Mouse (Mus musculus) heart, embryonic 10.5 days (tissue): ENCODE measurements around the gene Dapk2. TPM values are rescaled to one million over a fixed set of nuclear protein-coding genes. Genes with fewer than 3 reads are reported as not detected.
"Not testable (repeated sequence)": the region's sequence is repeated elsewhere in the genome, so short reads cannot be mapped to it uniquely, and the experiment has no call there.

ENCODE experiments used
- DNase-seq: peaks from one replicate; pipeline ENCODE4 v3.0.0-alpha.2; 2017; ENCODE audit warnings: low spot score
- H3K27ac ChIP-seq: fragments of 300-500 bp; sonication (generic); 2 replicates; pipeline ENCODE4 v1.5.1; 2016; ENCODE audit warnings: mild to moderate bottlenecking
- H3K27me3 ChIP-seq: fragments of 300-500 bp; sonication (generic); 2 replicates; pipeline ENCODE4 v1.6.1; 2016; ENCODE audit warnings: mild to moderate bottlenecking; ENCODE audit not compliant: poor library complexity, insufficient read depth, severe bottlenecking
- H3K36me3 ChIP-seq: fragments of 300-500 bp; sonication (generic); 2 replicates; pipeline ENCODE4 v1.6.1; 2016; ENCODE audit warnings: mild to moderate bottlenecking, moderate library complexity
- H3K4me1 ChIP-seq: fragments of 300-500 bp; sonication (generic); 2 replicates; pipeline ENCODE4 v1.6.1; 2016; ENCODE audit warnings: mild to moderate bottlenecking
- H3K4me3 ChIP-seq: fragments of 300-500 bp; sonication (generic); 2 replicates; pipeline ENCODE4 v1.5.1; 2016; ENCODE audit warnings: mild to moderate bottlenecking, moderate library complexity
- H3K9me3 ChIP-seq: fragments of 300-500 bp; sonication (generic); 2 replicates; pipeline ENCODE4 v1.6.1; 2016; ENCODE audit warnings: mild to moderate bottlenecking, moderate library complexity
- WGBS: fragments of 180-500 bp; shearing (Covaris S2); methylation state at CpG from one replicate; pipeline ENCODE4 v1.1.7; 2016; 5-methylcytosine and 5-hydroxymethylcytosine counted together
- polyA plus RNA-seq: library from polyadenylated mRNA; unstranded; fragments of >200 nt; fragmentation: Nextera tagmentation; extraction: Ambion mirVana; gene quantifications from 2 replicates; pipeline ENCODE4 v1.2.1, GENCODE M21; 2016

Gene Dapk2
- polyA plus RNA-seq, 1 experiment from 2014 or later: 8.5 TPM

DNA sequence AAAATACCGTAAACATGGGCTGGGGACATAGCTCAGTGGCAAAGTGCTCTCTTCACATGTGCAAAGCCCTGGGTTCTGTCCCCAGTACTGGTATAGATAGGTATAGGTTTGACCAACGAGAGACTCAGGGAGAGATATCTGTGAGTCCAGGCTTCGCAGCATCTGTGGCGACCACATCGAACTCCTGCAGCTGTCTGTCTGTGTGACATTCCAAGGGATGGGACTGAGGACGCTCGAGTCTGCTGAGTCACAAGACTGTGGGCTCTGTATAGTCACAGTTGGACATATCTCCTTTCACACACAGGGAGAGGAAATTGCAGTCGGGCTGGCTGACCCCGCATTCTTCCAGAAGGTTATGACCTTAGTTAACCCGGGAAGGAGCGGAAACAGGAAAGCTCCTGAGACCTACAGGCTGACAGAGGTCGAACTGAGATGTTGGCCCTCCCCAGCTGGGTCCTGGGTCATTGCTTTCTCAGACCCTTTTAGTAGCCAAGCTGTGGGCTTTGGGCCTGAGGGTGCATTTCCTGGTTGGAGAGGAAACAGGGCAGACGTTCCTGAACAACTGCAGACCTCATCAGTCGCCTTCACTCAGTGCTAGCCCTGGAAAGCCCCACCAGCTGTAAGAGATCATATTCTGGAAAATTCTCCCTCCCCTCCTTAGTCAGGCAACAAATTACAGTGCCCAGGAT is 118.8 kb downstream of the Dapk2 start:
- Histone ChIP-seq H3K27me3 (peaks cover 4% of the 10 kb centered on the region; the same call in 1 of the 2 replicates), H3K36me3 (no peaks in the 10 kb centered on the region), H3K4me3 (no peak overlapping the region), H3K9me3 (no peaks in the 10 kb centered on the region), H3K4me1 (peaks cover 46% of the 10 kb centered on the region), H3K27ac (peak overlapping the region; percentile 70)
- DNase-seq: peak; percentile 91
- WGBS: 9% methylated on average over 14 of the region's 14 CpGs

DNA sequence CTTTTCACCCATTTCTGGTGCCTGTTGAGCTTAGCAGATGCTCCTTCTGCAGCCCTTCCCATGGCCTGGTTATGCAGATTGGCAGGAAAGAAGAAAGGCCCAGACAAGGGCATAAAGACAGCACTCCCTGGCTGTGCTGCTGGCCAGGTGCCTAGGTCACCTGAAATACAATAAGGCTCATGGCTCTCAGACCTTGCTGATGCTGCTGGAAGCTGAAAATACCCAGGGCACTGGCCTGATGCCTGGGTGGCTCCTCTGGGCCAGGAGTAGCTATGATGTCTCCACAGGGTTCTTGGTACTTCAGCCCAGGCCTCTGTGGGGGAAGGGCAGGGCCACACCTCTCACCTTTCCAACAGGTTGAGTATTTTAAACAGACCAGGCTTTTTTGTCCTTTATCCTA is 121.6 kb downstream of the Dapk2 start:
- H3K9me3 ChIP-seq: no peaks in the 10 kb centered on the region
- H3K36me3 ChIP-seq: no peaks in the 10 kb centered on the region
- peaks cover 4% of the 10 kb centered on the region; the same call in 1 of the 2 replicates for H3K27me3 ChIP-seq
- no peak overlapping the region for H3K4me3 ChIP-seq
- no peak for DNase-seq
- H3K4me1 ChIP-seq: peaks cover 47% of the 10 kb centered on the region
- H3K27ac ChIP-seq: no peak overlapping the region

DNA sequence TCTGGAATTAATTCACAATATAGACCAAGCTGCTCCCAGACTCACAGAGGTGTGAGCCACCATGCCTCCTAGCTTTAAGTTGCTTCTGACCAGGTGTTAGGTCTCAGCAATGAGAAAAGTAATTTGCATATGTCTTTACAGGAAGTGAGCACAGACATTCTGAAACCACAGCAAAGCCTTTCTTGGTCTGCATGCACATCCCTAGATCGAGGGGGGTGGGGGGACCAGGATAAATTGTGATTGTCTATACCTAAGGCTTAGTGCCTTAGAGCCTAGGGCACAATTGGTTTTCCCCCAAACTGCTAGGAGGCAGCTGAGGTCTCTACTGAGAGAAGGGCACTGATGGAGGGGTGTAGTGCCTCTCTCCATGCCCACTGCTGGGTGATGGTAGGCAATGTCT is 122.5 kb downstream of the Dapk2 start:
- Histone ChIP-seq H3K36me3 (no peaks in the 10 kb centered on the region), H3K27me3 (peaks cover 4% of the 10 kb centered on the region; the same call in 1 of the 2 replicates), H3K4me3 (no peak overlapping the region), H3K9me3 (no peaks in the 10 kb centered on the region), H3K4me1 (peaks cover 38% of the 10 kb centered on the region), H3K27ac (no peak overlapping the region)
- DNase-seq: no peak
- 60% methylated on average over 1 of the region's 1 CpGs for WGBS

DNA sequence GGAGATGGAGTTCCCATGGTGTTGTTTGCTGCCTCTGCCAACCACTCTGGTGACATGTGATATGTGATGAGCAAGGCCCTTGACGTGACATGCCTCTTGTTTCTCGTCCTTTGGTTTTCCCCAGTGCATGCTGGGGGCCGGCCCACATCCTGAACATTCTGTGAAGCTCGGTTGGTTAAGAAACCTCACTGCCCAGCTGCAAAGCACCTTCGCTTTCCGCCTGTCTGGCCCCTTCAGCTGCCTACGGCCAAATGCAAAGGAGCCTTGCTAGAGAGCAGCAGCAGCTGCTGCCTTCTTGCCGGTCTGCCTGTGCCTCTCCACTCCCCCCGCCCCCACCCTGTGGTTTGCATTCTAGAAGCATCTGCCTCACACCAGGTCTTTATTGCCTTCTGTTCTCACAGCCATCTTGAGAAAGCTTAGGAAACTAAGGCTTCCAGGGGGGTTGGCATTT is 123.5 kb downstream of the Dapk2 start:
- no peak overlapping the region for H3K4me3 ChIP-seq
- H3K9me3 ChIP-seq: no peaks in the 10 kb centered on the region
- no peaks in the 10 kb centered on the region for H3K36me3 ChIP-seq
- WGBS: 66% methylated on average over 9 of the region's 9 CpGs
- peaks cover 4% of the 10 kb centered on the region; the same call in 1 of the 2 replicates for H3K27me3 ChIP-seq
- H3K27ac ChIP-seq: no peak overlapping the region
- H3K4me1 ChIP-seq: peaks cover 31% of the 10 kb centered on the region
- DNase-seq: no peak

DNA sequence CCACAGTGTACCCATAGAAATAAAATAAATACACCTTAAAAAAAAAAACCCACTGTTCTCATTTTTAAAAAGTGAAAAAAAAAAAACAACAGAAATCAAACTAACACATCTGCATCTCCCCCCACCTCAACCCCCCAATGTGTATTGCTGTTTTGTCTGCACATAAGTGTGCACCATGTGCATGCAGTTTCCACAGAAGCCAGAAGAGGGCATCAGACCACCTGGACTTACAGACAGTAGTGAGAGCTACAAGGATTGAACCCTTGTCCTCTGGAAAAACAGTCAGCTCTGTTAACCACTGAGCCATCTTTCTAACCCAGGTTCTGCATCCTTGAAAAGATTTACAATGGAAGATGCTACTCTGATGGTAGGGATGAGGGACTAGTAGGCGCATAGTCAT is 124.6 kb downstream of the Dapk2 start:
- DNase-seq: no peak
- Histone ChIP-seq H3K4me3 (no peak overlapping the region), H3K36me3 (no peaks in the 10 kb centered on the region), H3K27me3 (peaks cover 4% of the 10 kb centered on the region; the same call in 1 of the 2 replicates), H3K27ac (no peak overlapping the region), H3K4me1 (peaks cover 22% of the 10 kb centered on the region), H3K9me3 (no peaks in the 10 kb centered on the region)
- WGBS: 91% methylated on average over 1 of the region's 1 CpGs

DNA sequence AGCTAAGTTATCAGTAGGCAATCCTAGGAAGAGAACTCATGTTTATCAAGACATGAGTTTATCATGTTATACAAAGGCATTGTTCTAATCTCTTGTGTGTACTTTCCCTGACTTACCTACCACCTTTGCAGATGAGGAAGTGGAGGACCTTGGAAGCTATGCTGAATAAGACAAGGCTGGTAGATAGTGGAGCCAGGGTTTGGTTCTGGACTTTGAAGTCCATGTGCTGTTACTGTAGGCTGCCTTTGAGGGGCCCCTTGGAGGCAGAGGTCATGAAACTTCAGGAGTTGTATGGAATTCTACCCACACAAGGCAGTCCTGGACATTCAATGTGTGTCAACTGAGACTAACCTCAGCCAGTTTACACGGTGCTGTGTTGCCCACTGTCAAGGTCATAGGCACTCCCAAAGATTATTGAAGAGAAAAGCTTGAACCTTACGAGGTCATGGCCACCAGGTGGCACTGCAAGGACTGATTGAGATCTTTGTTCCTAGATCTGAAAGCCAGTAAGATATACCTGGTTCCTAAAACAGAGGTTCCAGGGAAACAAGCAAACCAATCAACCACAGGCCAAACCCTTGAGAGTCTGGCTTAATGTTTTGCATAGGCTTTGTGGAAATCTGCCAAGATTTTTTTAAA is 125.7 kb downstream of the Dapk2 start:
- Histone ChIP-seq H3K36me3 (no peaks in the 10 kb centered on the region), H3K27ac (peak overlapping the region; percentile 39; the same call in 1 of the 2 replicates), H3K4me1 (peaks cover 22% of the 10 kb centered on the region), H3K27me3 (peaks cover 4% of the 10 kb centered on the region; the same call in 1 of the 2 replicates), H3K4me3 (no peak overlapping the region), H3K9me3 (no peaks in the 10 kb centered on the region)
- WGBS: 15% methylated on average over 2 of the region's 2 CpGs
- peak; percentile 79 for DNase-seq

DNA sequence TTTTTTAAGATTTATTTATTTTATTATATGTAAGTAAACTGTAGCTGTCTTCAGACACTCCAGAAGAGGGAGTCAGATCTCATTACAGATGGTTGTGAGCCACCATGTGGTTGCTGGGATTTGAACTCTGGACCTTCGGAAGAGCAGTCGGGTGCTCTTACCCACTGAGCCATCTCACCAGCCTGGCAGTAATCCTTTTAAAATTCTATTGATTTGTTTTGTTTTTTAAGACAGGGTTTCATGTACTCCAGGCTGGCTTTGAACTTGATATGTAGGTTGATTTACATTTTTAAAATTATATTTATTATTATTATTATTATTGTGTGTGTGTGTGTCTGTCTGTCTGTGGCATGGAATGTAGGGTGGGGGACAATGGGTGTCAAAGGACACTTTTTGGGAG is 127.2 kb downstream of the Dapk2 start:
- not testable (repeated sequence) for DNase-seq, H3K36me3 ChIP-seq, H3K4me3 ChIP-seq, H3K27me3 ChIP-seq, H3K27ac ChIP-seq, H3K9me3 ChIP-seq
- 89% methylated on average over 2 of the region's 2 CpGs for WGBS
- peaks cover 15% of the 10 kb centered on the region for H3K4me1 ChIP-seq

DNA sequence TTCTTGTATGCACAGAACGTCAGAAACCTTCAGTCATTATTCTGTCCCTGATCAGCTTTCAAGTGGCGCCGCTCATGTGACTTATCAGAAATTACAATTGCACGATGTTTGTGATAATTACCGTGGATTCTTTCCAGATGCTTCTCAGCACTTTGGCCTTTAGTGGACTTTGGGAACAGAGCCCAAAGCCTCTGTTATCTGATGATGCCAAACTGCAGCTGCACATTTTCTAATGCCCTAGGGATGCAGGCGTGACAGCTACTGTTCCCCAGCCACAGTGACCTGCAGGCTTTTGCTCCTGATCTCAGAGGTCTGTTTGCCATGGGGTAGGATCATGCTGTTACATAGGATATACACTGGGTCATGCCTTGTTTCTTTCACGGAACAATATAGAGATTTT is 127.9 kb downstream of the Dapk2 start:
- no peak overlapping the region for H3K4me3 ChIP-seq
- H3K36me3 ChIP-seq: no peaks in the 10 kb centered on the region
- no peaks in the 10 kb centered on the region for H3K27me3 ChIP-seq
- no peaks in the 10 kb centered on the region for H3K9me3 ChIP-seq
- H3K27ac ChIP-seq: no peak overlapping the region
- H3K4me1 ChIP-seq: peaks cover 11% of the 10 kb centered on the region
- DNase-seq: no peak
- WGBS: 50% methylated on average over 7 of the region's 7 CpGs

DNA sequence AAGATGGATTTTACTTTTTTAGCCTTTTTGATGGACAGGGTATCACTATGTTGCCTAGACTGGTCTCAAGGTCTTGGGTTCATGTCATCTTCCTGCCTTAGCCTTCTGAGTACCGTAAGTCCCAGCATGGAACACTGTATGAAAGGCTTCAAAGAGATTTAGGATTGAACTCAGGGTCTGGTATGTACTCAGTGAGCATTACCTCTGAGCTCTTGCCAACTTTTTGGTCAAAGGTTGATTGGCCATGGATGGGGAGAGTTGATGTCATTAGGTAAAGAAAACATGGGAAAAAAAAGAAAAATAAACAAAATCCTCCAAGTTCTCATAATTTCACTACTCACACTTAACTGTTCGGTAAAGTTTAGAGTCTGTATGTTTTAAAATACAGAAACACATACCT is 132.7 kb downstream of the Dapk2 start:
- Histone ChIP-seq H3K4me1 (peaks cover 21% of the 10 kb centered on the region), H3K4me3 (no peak overlapping the region), H3K27me3 (no peaks in the 10 kb centered on the region), H3K27ac (no peak overlapping the region), H3K9me3 (no peaks in the 10 kb centered on the region), H3K36me3 (no peaks in the 10 kb centered on the region)
- 78% methylated on average over 2 of the region's 2 CpGs for whole genome bisulfite sequencing
- DNase-seq: no peak

DNA sequence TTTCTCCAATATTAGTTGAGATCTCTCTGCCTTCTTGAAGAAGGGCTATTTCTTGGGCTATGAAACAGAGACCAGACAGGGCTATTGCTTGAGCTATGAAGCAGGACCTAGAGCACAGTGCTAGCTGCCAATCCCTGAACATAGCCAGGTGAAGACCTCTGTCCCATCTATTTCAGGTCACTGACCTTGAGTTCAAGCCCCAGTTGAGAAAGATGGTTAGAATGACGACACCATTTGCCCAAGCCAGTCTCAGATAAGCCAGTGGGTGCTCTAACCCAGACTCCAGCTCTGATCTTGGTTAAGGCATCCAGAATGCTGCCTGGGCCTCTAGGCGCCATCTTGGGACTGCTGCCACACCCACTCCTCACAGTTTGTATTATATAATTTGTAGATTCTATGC is 135.3 kb downstream of the Dapk2 start:
- H3K9me3 ChIP-seq: no peaks in the 10 kb centered on the region
- no peak overlapping the region for H3K27ac ChIP-seq
- H3K36me3 ChIP-seq: no peaks in the 10 kb centered on the region
- H3K4me1 ChIP-seq: peaks cover 20% of the 10 kb centered on the region
- WGBS: 81% methylated on average over 2 of the region's 2 CpGs
- no peak overlapping the region for H3K4me3 ChIP-seq
- 0 out of 2 replicates have a peak, but pooled peaks cover 5% of the 10 kb centered on the region for H3K27me3 ChIP-seq
- DNase-seq: no peak

DNA sequence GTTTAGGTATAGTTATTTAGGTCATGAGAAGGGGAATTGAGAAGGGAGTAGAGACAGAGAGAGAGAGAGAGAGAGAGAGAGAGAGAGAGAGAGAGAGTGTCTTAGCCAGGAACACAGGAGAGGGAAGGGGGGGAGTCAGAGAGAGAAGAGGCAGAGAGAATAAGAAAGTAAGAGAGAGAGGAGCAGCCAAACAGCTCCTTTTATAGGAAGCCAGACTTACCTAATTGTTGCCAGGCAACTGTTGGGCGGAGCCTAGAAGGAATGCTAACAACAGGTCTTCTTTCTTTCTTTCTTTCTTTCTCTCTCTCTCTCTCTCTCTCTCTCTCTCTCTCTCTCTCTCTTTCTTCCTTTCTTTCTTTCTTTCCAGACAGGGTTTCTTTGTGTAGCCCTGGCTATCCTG is 136.2 kb downstream of the Dapk2 start:
- H3K4me1 ChIP-seq: peaks cover 20% of the 10 kb centered on the region
- H3K4me3 ChIP-seq: no peak overlapping the region
- H3K9me3 ChIP-seq: no peaks in the 10 kb centered on the region
- DNase-seq: no peak
- H3K27me3 ChIP-seq: 0 out of 2 replicates have a peak, but pooled peaks cover 5% of the 10 kb centered on the region
- no peaks in the 10 kb centered on the region for H3K36me3 ChIP-seq
- peak overlapping the region; percentile 72; the same call in 1 of the 2 replicates for H3K27ac ChIP-seq
- 85% methylated on average over 1 of the region's 1 CpGs for WGBS

DNA sequence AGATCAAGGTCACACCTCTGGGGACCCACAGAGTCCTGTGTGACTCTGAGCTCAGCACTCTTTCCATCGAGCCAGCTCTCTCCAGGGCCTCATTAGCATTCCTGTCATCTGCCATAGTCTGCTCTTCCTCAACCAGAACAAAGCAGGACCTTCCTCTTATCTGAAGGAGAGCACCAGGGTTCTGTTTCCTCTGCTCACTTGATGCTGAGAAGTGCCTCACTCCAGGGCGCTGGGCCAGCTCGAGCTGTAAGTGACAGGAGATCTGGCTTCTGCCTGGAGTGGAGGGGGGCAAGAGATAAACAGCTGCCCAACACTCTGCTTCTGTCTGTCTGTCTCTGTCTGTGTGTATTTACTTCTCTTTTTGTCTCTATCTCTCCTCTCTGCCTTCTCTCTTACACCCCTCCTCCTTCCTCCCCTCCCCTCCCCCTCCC is 137.0 kb downstream of the Dapk2 start:
- 0 out of 2 replicates have a peak, but pooled peaks cover 5% of the 10 kb centered on the region for H3K27me3 ChIP-seq
- H3K36me3 ChIP-seq: no peaks in the 10 kb centered on the region
- WGBS: 1% methylated on average over 3 of the region's 3 CpGs
- peak; percentile 92 for DNase-seq
- no peaks in the 10 kb centered on the region for H3K9me3 ChIP-seq
- H3K4me3 ChIP-seq: peak overlapping the region; percentile 24; the same call in 1 of the 2 replicates
- peaks cover 20% of the 10 kb centered on the region for H3K4me1 ChIP-seq
- H3K27ac ChIP-seq: peak overlapping the region; percentile 72

DNA sequence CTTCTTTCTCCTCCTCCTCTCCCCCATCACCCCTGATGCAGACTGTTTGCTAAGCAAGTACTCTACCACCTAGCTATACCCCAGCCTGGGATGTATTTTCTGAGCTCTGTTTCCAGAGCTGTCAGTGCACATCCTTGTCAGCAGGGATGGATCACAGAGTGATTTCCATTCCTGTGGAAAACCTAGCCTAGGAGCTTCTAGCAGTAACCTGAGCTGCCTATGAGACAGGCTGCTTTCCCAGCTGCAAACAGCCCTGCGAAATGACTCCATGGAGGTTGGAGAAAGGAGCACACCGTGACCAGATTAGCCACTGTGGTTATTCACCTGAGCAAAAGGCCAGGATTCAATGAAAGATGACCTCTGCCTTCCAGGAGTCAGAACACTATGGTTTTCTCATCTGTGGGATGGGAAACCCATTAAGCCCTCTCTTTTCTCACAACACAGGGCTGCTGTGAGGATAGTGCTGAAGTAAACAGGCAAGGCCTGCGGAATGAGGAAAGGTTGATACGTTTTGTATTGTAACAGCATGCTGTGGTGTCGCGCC is 137.6 kb downstream of the Dapk2 start:
- Histone ChIP-seq H3K9me3 (no peaks in the 10 kb centered on the region), H3K27ac (peak overlapping the region; percentile 72), H3K4me1 (peaks cover 20% of the 10 kb centered on the region), H3K36me3 (no peaks in the 10 kb centered on the region), H3K4me3 (0 out of 2 replicates have a peak overlapping the region, but pooled peaks have one; percentile 12), H3K27me3 (0 out of 2 replicates have a peak, but pooled peaks cover 5% of the 10 kb centered on the region)
- 60% methylated on average over 6 of the region's 6 CpGs for whole genome bisulfite sequencing
- DNase-seq: no peak
